Mouse (Mus musculus) cortical plate, adult 2 months (tissue): ENCODE data around the gene Il24.

ENCODE experiments used
- CTCF ChIP-seq: fragments of 200-500 bp; IDR thresholded peaks from 2 replicates; pipeline ENCODE4 v1.5.1; 2011; ENCODE audit warnings: mild to moderate bottlenecking, control low read depth, low read length; ENCODE audit not compliant: insufficient read depth; ENCODE audit errors: extremely low read depth
- POLR2A ChIP-seq: fragments of 200-500 bp; IDR thresholded peaks from 2 replicates; pipeline ENCODE4 v1.6.1; 2011; ENCODE audit warnings: mild to moderate bottlenecking, low read length, control low read depth; ENCODE audit not compliant: insufficient read depth; ENCODE audit errors: extremely low read depth

DNA sequence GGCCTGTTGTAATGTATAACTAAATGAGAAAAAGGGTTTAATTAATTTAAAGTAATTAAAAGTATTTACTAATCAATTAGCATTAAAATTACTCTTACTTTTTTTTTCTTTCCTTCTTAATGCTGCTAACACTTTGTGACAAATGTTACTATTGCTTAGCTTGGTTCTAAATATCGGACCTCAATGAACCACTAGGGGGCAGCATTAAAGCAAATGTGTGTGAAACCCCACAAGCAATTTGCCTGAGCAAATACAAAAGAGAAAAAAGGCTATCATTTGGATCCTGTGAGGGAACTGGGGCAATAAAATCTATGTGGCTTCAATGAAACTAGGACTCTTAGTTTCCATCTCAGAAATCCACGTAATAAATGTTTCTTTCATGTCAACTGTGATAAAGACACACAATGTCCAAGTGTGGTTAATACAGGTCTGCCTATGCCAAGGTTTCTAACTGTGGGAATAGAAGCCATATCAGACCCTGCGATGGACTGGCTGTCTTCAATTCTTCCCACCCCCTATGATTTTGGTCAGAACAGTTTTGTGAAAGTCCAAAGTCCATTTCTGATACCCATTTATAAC lies 10.2 kb downstream of the Il24 start:
- no peak for TF ChIP-seq POLR2A
- peak; percentile 39; the same call in 1 of the 2 replicates for TF ChIP-seq CTCF
